Mouse (Mus musculus): ENCODE data around the gene Ncan.
"Not testable (repeated sequence)": the region's sequence is repeated elsewhere in the genome, so short reads cannot be mapped to it uniquely, and the experiment has no call there.

The Ncan gene

DNA sequence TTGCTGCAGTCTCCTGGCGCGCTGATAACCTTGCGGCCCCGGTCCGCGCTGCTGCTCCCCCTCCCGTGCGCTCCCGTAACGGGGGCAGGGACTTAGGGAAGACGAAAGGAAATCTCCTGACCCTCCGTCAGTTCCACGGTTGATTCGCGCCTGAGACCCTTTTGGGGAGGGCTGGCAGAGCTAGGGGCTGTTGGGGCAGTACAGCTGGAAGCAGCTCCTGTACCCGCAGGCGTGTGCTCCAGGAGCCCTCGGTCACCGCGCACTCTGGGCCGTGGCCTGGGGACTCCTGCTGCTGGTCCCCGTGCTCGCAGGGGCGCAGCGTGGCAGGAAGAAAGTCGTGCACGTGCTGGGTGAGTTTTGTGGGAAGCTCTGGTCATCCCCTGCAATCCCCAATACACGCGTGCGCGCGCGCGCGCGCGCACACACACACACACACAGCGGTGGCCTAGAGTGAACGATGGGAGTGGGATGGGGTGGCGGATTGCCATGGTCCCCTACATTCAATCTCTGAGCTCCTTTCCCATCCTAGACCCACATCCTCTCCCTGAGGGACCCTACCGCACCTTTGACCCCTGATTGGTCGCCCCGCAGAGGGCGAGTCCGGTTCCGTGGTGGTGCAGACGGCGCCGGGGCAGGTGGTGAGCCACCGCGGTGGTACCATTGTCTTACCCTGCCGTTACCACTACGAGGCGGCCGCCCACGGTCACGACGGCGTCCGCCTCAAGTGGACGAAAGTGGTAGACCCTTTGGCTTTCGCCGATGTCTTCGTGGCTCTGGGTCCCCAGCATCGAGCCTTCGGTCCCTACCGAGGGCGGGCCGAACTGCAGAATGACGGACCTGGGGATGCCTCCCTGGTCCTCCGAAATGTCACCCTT is 36.2 kb downstream of the Ncan start:
- DNase-seq (ENCODE audit: low spot score): no peak

- DNase-seq (ENCODE audit: low spot score): peak; percentile 52
Observed at GRCm38 (mm10) chr8:70083285-70083684, 37.4 kb downstream of the Ncan start, which contains the start of gene Hapln4. Hapln4 (plus strand) TSS chr8:70083457.

DNA sequence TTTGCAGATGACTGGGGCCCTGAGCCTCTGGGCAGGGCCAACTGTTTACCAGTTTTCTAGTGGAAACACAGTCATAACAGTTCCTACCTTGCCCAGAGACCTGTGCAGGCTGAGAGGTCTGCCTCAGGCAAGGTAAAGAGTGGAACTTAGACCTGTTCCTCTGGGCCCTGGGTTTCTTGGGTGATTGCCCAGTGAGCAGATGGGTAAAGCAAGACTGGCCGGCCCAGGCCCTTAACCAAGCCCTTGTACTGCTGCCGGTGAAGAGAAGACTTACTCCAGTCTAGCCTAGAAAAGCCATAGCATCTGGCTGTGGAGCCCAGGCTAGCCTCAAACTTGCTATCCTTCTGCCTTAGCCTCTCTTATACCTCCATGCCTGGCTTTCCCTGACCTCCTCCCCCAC is 38.7 kb downstream of the Ncan start:
- no peak for DNase-seq (ENCODE audit: low spot score)

DNA sequence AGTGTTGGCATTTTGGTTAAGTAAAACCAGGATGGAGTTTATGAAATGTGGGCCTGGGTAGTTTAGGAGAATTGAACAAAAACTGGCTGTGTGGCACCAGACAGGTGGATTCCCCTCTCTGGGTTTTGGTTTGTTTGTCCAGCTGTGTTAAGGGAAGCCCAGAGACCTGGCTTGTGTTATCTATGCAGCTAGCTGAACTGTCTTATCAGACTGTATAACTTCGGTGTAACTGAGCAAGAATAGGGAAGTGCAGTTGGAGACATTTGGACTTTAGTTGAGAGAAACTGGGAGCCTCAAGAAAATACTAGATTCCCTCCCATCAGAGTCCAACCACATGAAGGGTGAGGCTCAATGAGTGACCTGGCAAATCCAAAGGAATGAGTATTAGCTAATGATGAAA is 47.0 kb downstream of the Ncan start:
- no peak for DNase-seq (ENCODE audit: low spot score)

DNA sequence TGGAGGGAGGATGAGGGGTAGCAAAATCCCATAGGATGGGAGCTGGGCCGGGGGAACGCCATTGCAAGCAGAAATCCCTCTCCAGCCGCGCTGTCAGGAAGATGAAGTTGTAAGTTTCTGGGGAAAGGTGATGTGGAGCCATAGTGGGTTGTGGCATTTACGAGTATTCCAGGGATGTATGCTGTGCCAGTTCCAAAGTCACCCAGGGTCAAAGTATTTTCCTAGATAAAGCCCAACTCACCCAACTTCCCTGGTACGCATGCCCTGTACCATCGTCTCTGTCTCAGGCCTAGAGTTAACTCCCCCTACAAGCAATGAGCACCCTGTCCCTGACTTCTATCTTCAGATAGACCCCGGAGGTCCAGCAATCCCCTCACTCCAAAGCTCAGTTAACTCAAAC is 47.6 kb downstream of the Ncan start:
- no peak for DNase-seq (ENCODE audit: low spot score)

- no peak for DNase-seq (ENCODE audit: low spot score)
Observed at GRCm38 (mm10) chr8:70072441-70073069, 48.1 kb downstream of the Ncan start, which contains the start of gene Tm6sf2. Tm6sf2 (plus strand) TSS chr8:70072924.

DNA sequence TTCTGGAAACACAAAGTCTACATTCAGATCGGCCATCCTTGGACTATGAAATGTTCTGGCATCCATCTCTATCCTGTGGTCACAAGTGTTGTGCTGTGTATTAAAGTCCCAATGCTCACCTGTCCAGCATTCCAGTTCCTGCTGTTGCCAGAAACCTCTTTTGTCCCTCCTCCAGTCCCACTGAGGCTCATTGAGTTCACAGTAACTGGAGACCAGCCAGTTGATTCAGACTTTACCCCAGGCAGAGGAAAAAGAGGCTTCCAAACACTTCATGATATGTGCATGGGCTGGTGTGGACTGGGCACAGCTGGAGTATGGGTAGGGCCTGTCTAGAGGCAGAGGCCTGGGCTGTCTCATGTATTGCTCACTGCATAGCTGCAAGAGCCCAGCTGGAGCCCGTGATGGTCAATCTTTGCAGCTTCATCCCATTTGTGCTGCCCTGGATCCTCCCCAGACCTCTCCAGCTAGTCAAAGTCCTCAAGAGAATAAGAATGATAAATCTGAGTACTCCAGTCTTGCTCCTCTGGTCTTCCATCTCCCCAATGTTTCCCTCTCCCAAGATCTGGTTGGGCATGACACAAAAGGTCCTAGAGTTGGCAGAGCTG is 48.7 kb downstream of the Ncan start:
- DNase-seq (ENCODE audit: low spot score): no peak

DNA sequence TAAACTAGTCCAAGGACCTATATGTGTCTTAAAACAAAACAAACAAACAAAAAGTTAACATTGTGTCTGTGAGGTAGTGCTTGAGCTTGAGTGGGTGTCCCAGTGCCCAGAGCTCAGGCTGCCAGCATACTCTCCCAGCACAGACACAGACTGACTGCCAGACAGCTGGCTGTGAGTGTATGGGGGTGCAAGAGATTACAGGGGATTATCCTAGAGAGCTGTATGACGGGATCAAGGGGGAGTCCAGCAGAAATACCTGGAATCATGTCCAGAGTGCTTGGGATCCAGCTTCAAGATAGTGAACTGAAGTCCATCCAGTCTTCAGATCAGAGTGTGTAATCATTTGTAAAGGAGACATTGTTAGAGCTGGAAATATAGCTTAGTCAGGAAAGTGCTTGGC is 63.0 kb downstream of the Ncan start:
- DNase-seq (ENCODE audit: low spot score): no peak

DNA sequence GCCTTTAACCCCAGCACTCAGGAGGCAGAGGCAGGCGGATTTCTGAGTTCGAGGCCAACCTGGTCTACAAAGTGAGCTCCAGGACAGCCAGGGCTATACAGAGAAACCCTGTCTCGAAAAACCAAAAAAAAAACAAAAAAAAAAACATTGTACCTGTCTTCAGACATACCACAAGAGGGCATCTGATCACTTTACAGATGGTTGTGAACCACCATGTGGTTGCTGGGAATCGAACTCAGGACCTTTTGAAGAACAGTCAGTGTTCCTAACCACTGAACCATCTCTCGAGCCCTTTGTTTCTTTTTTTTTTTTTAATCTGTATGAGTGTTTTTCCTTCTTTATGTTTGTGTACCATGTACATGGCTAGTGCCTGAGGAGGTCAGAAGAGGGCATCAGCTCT is 70.2 kb downstream of the Ncan start:
- not testable (repeated sequence) for DNase-seq (ENCODE audit: low spot score)

DNA sequence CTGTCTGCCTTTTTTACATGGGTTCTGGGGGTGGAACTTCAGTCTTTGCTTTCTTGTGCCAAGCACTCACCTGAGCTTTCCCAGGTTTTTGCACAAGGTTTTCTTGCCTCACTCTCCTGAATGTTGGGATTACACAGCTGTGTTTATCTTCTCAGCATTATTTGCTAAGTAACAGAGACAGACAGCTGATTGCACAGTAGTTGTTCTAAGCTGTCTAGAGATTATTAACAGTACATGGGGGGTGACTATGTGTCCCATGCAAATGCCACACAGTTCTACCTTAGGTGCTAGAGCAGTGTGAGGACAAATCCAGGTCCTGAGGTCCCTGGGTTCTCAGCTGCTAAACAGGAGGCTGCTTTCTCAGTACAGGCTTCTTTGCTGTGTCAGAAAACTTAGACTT is 71.0 kb downstream of the Ncan start:
- no peak for DNase-seq (ENCODE audit: low spot score)

GRCm38 (mm10) chr8:70043996-70044395 is 76.7 kb downstream of the Ncan start:
- DNase-seq (ENCODE audit: low spot score): no peak
